Mouse (Mus musculus) splenic B cell, adult 2 months (primary cell): ENCODE measurements around the gene Jmjd1c.
"Not testable (repeated sequence)": the region's sequence is repeated elsewhere in the genome, so short reads cannot be mapped to it uniquely, and the experiment has no call there.

Experiments
- DNase-seq: peaks from one replicate; pipeline ENCODE4 v3.0.0-alpha.2; 2011; ENCODE audit warnings: low read depth, low spot score
- H3K27me3 ChIP-seq: 2 replicates; pipeline ENCODE4 v1.6.1; 2012; ENCODE audit warnings: mild to moderate bottlenecking, low read length, moderate library complexity, mixed read lengths; ENCODE audit not compliant: control insufficient read depth, poor library complexity, insufficient read depth, severe bottlenecking
- H3K36me3 ChIP-seq: 2 replicates; pipeline ENCODE4 v1.6.1; 2012; ENCODE audit warnings: mild to moderate bottlenecking, low read length, moderate library complexity, mixed read lengths; ENCODE audit not compliant: control insufficient read depth, poor library complexity, insufficient read depth, severe bottlenecking

Jmjd1c gene

GRCm38 (mm10) chr10:67105331-67106217, 9.6 kb downstream of the Jmjd1c start:
- Histone ChIP-seq H3K36me3 (no peaks in the 10 kb centered on the region; the same call in 1 of the 2 replicates), H3K27me3 (no peaks in the 10 kb centered on the region)
- DNase-seq = no peak

GRCm38 (mm10) chr10:67106400-67106799, 10.5 kb downstream of the Jmjd1c start:
- DNase-seq = no peak
- H3K36me3 ChIP-seq = no peaks in the 10 kb centered on the region; the same call in 1 of the 2 replicates
- no peaks in the 10 kb centered on the region for H3K27me3 ChIP-seq

- H3K36me3 ChIP-seq = no peaks in the 10 kb centered on the region; the same call in 1 of the 2 replicates
- no peaks in the 10 kb centered on the region for H3K27me3 ChIP-seq
- no peak for DNase-seq
Observed at GRCm38 (mm10) chr10:67107017-67107761, 11.3 kb downstream of the Jmjd1c start.

GRCm38 (mm10) chr10:67108096-67108495, 12.2 kb downstream of the Jmjd1c start:
- no peaks in the 10 kb centered on the region; the same call in 1 of the 2 replicates for H3K36me3 ChIP-seq
- no peaks in the 10 kb centered on the region for H3K27me3 ChIP-seq
- DNase-seq = no peak

- no peaks in the 10 kb centered on the region for H3K36me3 ChIP-seq
- H3K27me3 ChIP-seq = no peaks in the 10 kb centered on the region
- no peak for DNase-seq
Observed at GRCm38 (mm10) chr10:67109635-67110034, 13.7 kb downstream of the Jmjd1c start.

- Histone ChIP-seq H3K27me3 (no peaks in the 10 kb centered on the region), H3K36me3 (no peaks in the 10 kb centered on the region)
- DNase-seq = no peak
Observed at GRCm38 (mm10) chr10:67111044-67111798, 15.3 kb downstream of the Jmjd1c start.

- Histone ChIP-seq H3K27me3 (no peaks in the 10 kb centered on the region), H3K36me3 (no peaks in the 10 kb centered on the region)
- no peak for DNase-seq
Observed at GRCm38 (mm10) chr10:67111799-67112177, 15.9 kb downstream of the Jmjd1c start.

- not testable (repeated sequence) for H3K36me3 ChIP-seq, DNase-seq, H3K27me3 ChIP-seq
Observed at GRCm38 (mm10) chr10:67112967-67113366, 17.0 kb downstream of the Jmjd1c start.

GRCm38 (mm10) chr10:67113833-67114232, 17.9 kb downstream of the Jmjd1c start:
- DNase-seq = no peak
- no peaks in the 10 kb centered on the region for H3K27me3 ChIP-seq
- no peaks in the 10 kb centered on the region for H3K36me3 ChIP-seq

- no peak for DNase-seq
- no peaks in the 10 kb centered on the region for H3K36me3 ChIP-seq
- no peaks in the 10 kb centered on the region for H3K27me3 ChIP-seq
Observed at GRCm38 (mm10) chr10:67115115-67115514, 19.2 kb downstream of the Jmjd1c start.

- Histone ChIP-seq H3K36me3 (no peaks in the 10 kb centered on the region), H3K27me3 (no peaks in the 10 kb centered on the region)
- DNase-seq = no peak
Observed at GRCm38 (mm10) chr10:67115666-67116091, 19.8 kb downstream of the Jmjd1c start.

- no peaks in the 10 kb centered on the region for H3K27me3 ChIP-seq
- no peaks in the 10 kb centered on the region for H3K36me3 ChIP-seq
- DNase-seq = no peak
Observed at GRCm38 (mm10) chr10:67116251-67116650, 20.3 kb downstream of the Jmjd1c start.

GRCm38 (mm10) chr10:67119291-67119690, 23.4 kb downstream of the Jmjd1c start:
- H3K27me3 ChIP-seq = no peaks in the 10 kb centered on the region
- DNase-seq = no peak
- no peaks in the 10 kb centered on the region for H3K36me3 ChIP-seq

GRCm38 (mm10) chr10:67120180-67120579, 24.3 kb downstream of the Jmjd1c start:
- Histone ChIP-seq H3K36me3 (no peaks in the 10 kb centered on the region), H3K27me3 (no peaks in the 10 kb centered on the region)
- no peak for DNase-seq
